ENCODE assay signal across 8 mouse cellular contexts in genomic region chr4:62889708-62890107, GRCm38 (mm10).
DNase-seq lines count a peak whose midpoint lies in the region; ATAC-seq and TF ChIP-seq lines count a peak whose summit lies in the region.

No protein-coding gene starts in this region.

- H3K4me3 ChIP-seq in kidney, adult 2 months (ENCODE audit: insufficient read depth, low read depth, low read length) = no peak overlapping the region
- no peak overlapping the region for H3K4me3 ChIP-seq in hindbrain, postnatal 0 days (ENCODE audit: low read length)

- H3K4me1 ChIP-seq in kidney, adult 2 months (ENCODE audit: control insufficient read depth, insufficient read depth, low read length) = no peaks in the 10 kb centered on the region
- H3K4me1 ChIP-seq in hindbrain, postnatal 0 days (ENCODE audit: insufficient read depth, low read length) = no peaks in the 10 kb centered on the region

- TF ChIP-seq POLR2A in kidney, adult 2 months (IDR thresholded peaks at IDR 0.05; ENCODE audit: low read depth, low read length) = no peak

- no peak overlapping the region for H3K27ac ChIP-seq in kidney, adult 2 months (ENCODE audit: insufficient read depth, low read depth, low read length)
- no peak overlapping the region for H3K27ac ChIP-seq in hindbrain, postnatal 0 days

- TF ChIP-seq CTCF in kidney, adult 2 months (conservative IDR thresholded peaks at IDR 0.05; ENCODE audit: insufficient read depth, insufficient read length, low read depth, low read length) = peak; percentile 82
- peak; percentile 80 for TF ChIP-seq CTCF in hindbrain, postnatal 0 days (IDR thresholded peaks at IDR 0.05; ENCODE audit: low read depth)

- H3K36me3 ChIP-seq in kidney, adult 2 months (ENCODE audit: control insufficient read depth, insufficient read depth, low read length) = no peaks in the 10 kb centered on the region
- H3K36me3 ChIP-seq in hindbrain, postnatal 0 days (ENCODE audit: insufficient read depth, low read length) = no peaks in the 10 kb centered on the region

- H3K4me2 ChIP-seq in hindbrain, postnatal 0 days (ENCODE audit: low read depth, low read length) = no peak overlapping the region

- ATAC-seq in hindbrain, postnatal 0 days = 0 out of 2 replicates have a peak, but pooled peaks have one; percentile 4

- no peaks in the 10 kb centered on the region for H3K9me3 ChIP-seq in hindbrain, postnatal 0 days (ENCODE audit: low read length)

- 49% methylated on average over 4 of the region's 4 CpGs for WGBS in kidney, adult 2 months
- 50% methylated on average over 4 of the region's 4 CpGs for WGBS in hindbrain, postnatal 0 days

- DNase-seq in kidney, adult 2 months = peak; percentile 49
- no peak for DNase-seq in kidney, adult 11 months
- peak; percentile 10 for DNase-seq in Muller cell, postnatal 12 days (ENCODE audit: inconsistent ontology term)
- DNase-seq in cerebellum, postnatal 10 days = peak; percentile 66 to 68
- DNase-seq in hindbrain, postnatal 0 days (ENCODE audit: low spot score) = peak; percentile 44
- peak; percentile 21 for DNase-seq in lung, postnatal 36 days
- peak; percentile 54 for DNase-seq in testis, postnatal 10 days (ENCODE audit: low spot score)
- no peak for DNase-seq in frontal cortex, postnatal 10 days (ENCODE audit: low spot score in 2 of 2)

- H3K27me3 ChIP-seq in kidney, adult 2 months (replicated peaks; ENCODE audit: control insufficient read depth, insufficient read depth, low read length) = no peaks in the 10 kb centered on the region
- no peaks in the 10 kb centered on the region for H3K27me3 ChIP-seq in hindbrain, postnatal 0 days (ENCODE audit: insufficient read depth, low read length)

- no peak overlapping the region for H3K9ac ChIP-seq in hindbrain, postnatal 0 days (replicated peaks; ENCODE audit: low read length)

Comparison
In these comparisons a context has a peak if more than half of its experiments do, and no peak if none do; other contexts are left out.
1. DNase-seq: peak in kidney, adult 2 months (single experiment), Muller cell, postnatal 12 days (single experiment), cerebellum, postnatal 10 days (2 of 2), hindbrain, postnatal 0 days (single experiment), lung, postnatal 36 days (single experiment) and testis, postnatal 10 days (single experiment); none in kidney, adult 11 months (single experiment) and frontal cortex, postnatal 10 days (0 of 2).